Mouse (Mus musculus): ENCODE measurements around the gene Larp4b.

DNA sequence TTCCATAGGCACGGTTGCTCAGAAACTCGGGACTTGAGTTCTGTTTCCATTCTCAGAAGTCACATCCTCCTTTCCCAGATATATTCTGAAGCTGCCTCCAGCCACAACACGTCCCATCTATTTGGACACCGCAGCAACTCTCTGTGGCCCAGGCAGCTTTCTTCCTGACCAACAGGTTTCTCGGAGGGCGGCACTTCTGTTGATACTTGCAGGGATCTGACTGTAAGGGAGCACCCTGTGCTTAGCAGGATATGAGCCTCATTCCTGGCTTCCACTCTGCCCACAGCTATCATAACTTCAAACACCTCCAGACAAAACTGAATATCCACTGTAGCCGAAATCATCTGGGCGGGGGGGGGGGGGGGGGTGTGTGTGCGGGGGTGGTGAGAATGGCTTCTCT, 22.7 kb upstream of the Larp4b start:
- TF ChIP-seq GATA1 (IDR thresholded peaks at IDR 0.05; ENCODE audit: borderline replicate concordance, low read length): no peak
- no peak for TF ChIP-seq FLI1 (IDR thresholded peaks at IDR 0.05; ENCODE audit: low read length)
